Mouse (Mus musculus): Measurements from ENCODE around the gene Klc3.

The Klc3 gene

GRCm38 (mm10) chr7:19409753-19410152 is 5.8 kb upstream of the Klc3 start:
- no peak for DNase-seq (ENCODE audit: low read depth in 2 of 2, low spot score in 2 of 2)

GRCm38 (mm10) chr7:19405417-19405816 is 1.5 kb upstream of the Klc3 start:
- DNase-seq (ENCODE audit: low read depth in 2 of 2, low spot score in 2 of 2) = peak; percentile 83 to 90

- no peak for DNase-seq (ENCODE audit: low read depth in 2 of 2, low spot score in 2 of 2)
These were observed 572 bp upstream of the Klc3 start, which contains the start of gene Ckm for GRCm38 (mm10) chr7:19404476-19404875. Gene Ckm (plus strand): TSS chr7:19404776.

GRCm38 (mm10) chr7:19402535-19403112 is 1.3 kb downstream of the Klc3 start:
- DNase-seq (ENCODE audit: low read depth in 2 of 2, low spot score in 2 of 2) = no peak

- no peak for DNase-seq (ENCODE audit: low read depth in 2 of 2, low spot score in 2 of 2)
These were observed 3.0 kb downstream of the Klc3 start for GRCm38 (mm10) chr7:19400946-19401345.

- DNase-seq (ENCODE audit: low read depth in 2 of 2, low spot score in 2 of 2) = peak; percentile 16 to 45
These were observed 4.2 kb downstream of the Klc3 start for GRCm38 (mm10) chr7:19399496-19400280.

GRCm38 (mm10) chr7:19394484-19394883 is 9.4 kb downstream of the Klc3 start:
- DNase-seq (ENCODE audit: low read depth in 2 of 2, low spot score in 2 of 2) = no peak

- no peak for DNase-seq (ENCODE audit: low read depth in 2 of 2, low spot score in 2 of 2)
These were observed 15.0 kb downstream of the Klc3 start for GRCm38 (mm10) chr7:19388699-19389413.

- DNase-seq (ENCODE audit: low read depth in 2 of 2, low spot score in 2 of 2) = no peak
These were observed 20.2 kb downstream of the Klc3 start for GRCm38 (mm10) chr7:19383708-19384107.

GRCm38 (mm10) chr7:19382166-19382541 is 21.8 kb downstream of the Klc3 start:
- DNase-seq (ENCODE audit: low read depth in 2 of 2, low spot score in 2 of 2) = peak in 1 of 2 experiments; percentile 20

GRCm38 (mm10) chr7:19381377-19382165 is 22.3 kb downstream of the Klc3 start, which contains the start of gene Ercc2:
Gene Ercc2 (plus strand): TSS chr7:19382010.
- DNase-seq (ENCODE audit: low read depth in 2 of 2, low spot score in 2 of 2) = peak; percentile 97 to 98

GRCm38 (mm10) chr7:19378049-19378448 is 25.9 kb downstream of the Klc3 start:
- no peak for DNase-seq (ENCODE audit: low read depth in 2 of 2, low spot score in 2 of 2)

GRCm38 (mm10) chr7:19376019-19376418 is 27.9 kb downstream of the Klc3 start:
- no peak for DNase-seq (ENCODE audit: low read depth in 2 of 2, low spot score in 2 of 2)

GRCm38 (mm10) chr7:19375368-19375767 is 28.5 kb downstream of the Klc3 start:
- DNase-seq (ENCODE audit: low read depth in 2 of 2, low spot score in 2 of 2) = no peak

GRCm38 (mm10) chr7:19373367-19373766 is 30.5 kb downstream of the Klc3 start:
- no peak for DNase-seq (ENCODE audit: low read depth in 2 of 2, low spot score in 2 of 2)

GRCm38 (mm10) chr7:19369823-19370425 is 34.0 kb downstream of the Klc3 start:
- DNase-seq (ENCODE audit: low read depth in 2 of 2, low spot score in 2 of 2) = peak; percentile 61 to 72

- DNase-seq (ENCODE audit: low read depth in 2 of 2, low spot score in 2 of 2) = no peak
These were observed 35.5 kb downstream of the Klc3 start for GRCm38 (mm10) chr7:19368380-19368779.

- no peak for DNase-seq (ENCODE audit: low read depth in 2 of 2, low spot score in 2 of 2)
These were observed 38.5 kb downstream of the Klc3 start for GRCm38 (mm10) chr7:19365376-19365775.

- peak; percentile 56 to 64 for DNase-seq (ENCODE audit: low read depth in 2 of 2, low spot score in 2 of 2)
These were observed 40.0 kb downstream of the Klc3 start for GRCm38 (mm10) chr7:19363881-19364280.

- DNase-seq (ENCODE audit: low read depth in 2 of 2, low spot score in 2 of 2) = no peak
These were observed 41.6 kb downstream of the Klc3 start for GRCm38 (mm10) chr7:19362276-19362675.

GRCm38 (mm10) chr7:19361720-19362119 is 42.2 kb downstream of the Klc3 start:
- DNase-seq (ENCODE audit: low read depth in 2 of 2, low spot score in 2 of 2) = peak; percentile 85 to 87

Measured in CD8-positive naive resting alpha-beta T cell, adult 2 months (primary cell).